Mouse (Mus musculus): ENCODE results near the gene Zfp341. TPM values are rescaled to one million over a fixed set of nuclear protein-coding genes. Genes with fewer than 3 reads are reported as not detected.

Gene Zfp341
- polyA plus RNA-seq, 1 experiment from 2014 or later = 1.3 TPM

- H3K27me3 ChIP-seq (ENCODE audit: control insufficient read depth, insufficient read depth, low read length) = no peaks in the 10 kb centered on the region
- H3K36me3 ChIP-seq (ENCODE audit: control insufficient read depth, insufficient read depth, low read length) = no peaks in the 10 kb centered on the region
- no peak overlapping the region for H3K9ac ChIP-seq (ENCODE audit: low read depth, low read length)
- no peak overlapping the region for H3K4me2 ChIP-seq (replicated peaks; ENCODE audit: low read depth, low read length)
- peaks cover 11% of the 10 kb centered on the region for H3K4me1 ChIP-seq (ENCODE audit: control insufficient read depth, insufficient read depth, low read length)
- WGBS = 73% methylated on average over 3 of the region's 3 CpGs
- no peak overlapping the region for H3K4me3 ChIP-seq (ENCODE audit: low read length)
- H3K27ac ChIP-seq (ENCODE audit: low read depth, low read length) = no peak overlapping the region
- ATAC-seq (ENCODE audit: low FRiP score, low TSS enrichment) = no peak
- H3K9me3 ChIP-seq (ENCODE audit: control insufficient read depth, low read length) = no peaks in the 10 kb centered on the region
Observed at GRCm38 (mm10) chr2:154601324-154601723, 11.8 kb upstream of the Zfp341 start.

GRCm38 (mm10) chr2:154603007-154603637 lies 10.0 kb upstream of the Zfp341 start:
- peak overlapping the region; percentile 72 for H3K4me2 ChIP-seq (replicated peaks; ENCODE audit: low read depth, low read length)
- peak overlapping the region; percentile 81 for H3K4me3 ChIP-seq (ENCODE audit: low read length)
- H3K27ac ChIP-seq (ENCODE audit: low read depth, low read length) = 0 out of 2 replicates have a peak overlapping the region, but pooled peaks have one; percentile 30
- H3K9ac ChIP-seq (ENCODE audit: low read depth, low read length) = peak overlapping the region; percentile 78
- H3K9me3 ChIP-seq (ENCODE audit: control insufficient read depth, low read length) = no peaks in the 10 kb centered on the region
- H3K27me3 ChIP-seq (ENCODE audit: control insufficient read depth, insufficient read depth, low read length) = no peaks in the 10 kb centered on the region
- H3K36me3 ChIP-seq (ENCODE audit: control insufficient read depth, insufficient read depth, low read length) = no peaks in the 10 kb centered on the region
- H3K4me1 ChIP-seq (ENCODE audit: control insufficient read depth, insufficient read depth, low read length) = peaks cover 11% of the 10 kb centered on the region
- ATAC-seq (ENCODE audit: low FRiP score, low TSS enrichment) = no peak
- WGBS = 18% methylated on average over 22 of the region's 22 CpGs

GRCm38 (mm10) chr2:154603638-154604153 lies 9.4 kb upstream of the Zfp341 start, which contains the start of gene Pxmp4:
Gene Pxmp4, minus strand, starts transcription at chr2:154603708.
- peak within 1 kb of the TSS; percentile 78 for H3K9ac ChIP-seq (ENCODE audit: low read depth, low read length)
- peak within 1 kb of the TSS; percentile 72 for H3K4me2 ChIP-seq (replicated peaks; ENCODE audit: low read depth, low read length)
- H3K27me3 ChIP-seq (ENCODE audit: control insufficient read depth, insufficient read depth, low read length) = no peaks in the 10 kb centered on the region
- peak; percentile 100 for ATAC-seq (ENCODE audit: low FRiP score, low TSS enrichment)
- peak within 1 kb of the TSS; percentile 81 for H3K4me3 ChIP-seq (ENCODE audit: low read length)
- peaks cover 11% of the 10 kb centered on the region for H3K4me1 ChIP-seq (ENCODE audit: control insufficient read depth, insufficient read depth, low read length)
- WGBS = under 1% methylated on average over 13 of the region's 13 CpGs
- no peaks in the 10 kb centered on the region for H3K36me3 ChIP-seq (ENCODE audit: control insufficient read depth, insufficient read depth, low read length)
- peak within 1 kb of the TSS; percentile 47; the same call in 1 of the 2 replicates for H3K27ac ChIP-seq (ENCODE audit: low read depth, low read length)
- no peaks in the 10 kb centered on the region for H3K9me3 ChIP-seq (ENCODE audit: control insufficient read depth, low read length)

- ATAC-seq (ENCODE audit: low FRiP score, low TSS enrichment) = no peak
- peak overlapping the region; percentile 47; the same call in 1 of the 2 replicates for H3K27ac ChIP-seq (ENCODE audit: low read depth, low read length)
- peak overlapping the region; percentile 42; the same call in 1 of the 2 replicates for H3K9ac ChIP-seq (ENCODE audit: low read depth, low read length)
- H3K9me3 ChIP-seq (ENCODE audit: control insufficient read depth, low read length) = no peaks in the 10 kb centered on the region
- no peaks in the 10 kb centered on the region for H3K27me3 ChIP-seq (ENCODE audit: control insufficient read depth, insufficient read depth, low read length)
- peak overlapping the region; percentile 81 for H3K4me3 ChIP-seq (ENCODE audit: low read length)
- no peaks in the 10 kb centered on the region for H3K36me3 ChIP-seq (ENCODE audit: control insufficient read depth, insufficient read depth, low read length)
- peak overlapping the region; percentile 64 for H3K4me2 ChIP-seq (replicated peaks; ENCODE audit: low read depth, low read length)
- 35% methylated on average over 7 of the region's 7 CpGs for WGBS
- peaks cover 11% of the 10 kb centered on the region for H3K4me1 ChIP-seq (ENCODE audit: control insufficient read depth, insufficient read depth, low read length)
Observed at GRCm38 (mm10) chr2:154604156-154604555, 8.9 kb upstream of the Zfp341 start.

- 77% methylated on average over 1 of the region's 1 CpGs for WGBS
- Histone ChIP-seq H3K27me3 (ENCODE audit: control insufficient read depth, insufficient read depth, low read length) (no peaks in the 10 kb centered on the region), H3K9me3 (ENCODE audit: control insufficient read depth, low read length) (no peaks in the 10 kb centered on the region), H3K36me3 (ENCODE audit: control insufficient read depth, insufficient read depth, low read length) (no peaks in the 10 kb centered on the region), H3K4me1 (ENCODE audit: control insufficient read depth, insufficient read depth, low read length) (peaks cover 11% of the 10 kb centered on the region), H3K4me3 (ENCODE audit: low read length) (no peak overlapping the region), H3K4me2 (replicated peaks; ENCODE audit: low read depth, low read length) (no peak overlapping the region), H3K9ac (ENCODE audit: low read depth, low read length) (no peak overlapping the region), H3K27ac (ENCODE audit: low read depth, low read length) (no peak overlapping the region)
- no peak for ATAC-seq (ENCODE audit: low FRiP score, low TSS enrichment)
Observed at GRCm38 (mm10) chr2:154606965-154607364, 6.1 kb upstream of the Zfp341 start.

GRCm38 (mm10) chr2:154609050-154609767 lies 3.9 kb upstream of the Zfp341 start:
- Histone ChIP-seq H3K27ac (ENCODE audit: low read depth, low read length) (no peak overlapping the region), H3K4me2 (replicated peaks; ENCODE audit: low read depth, low read length) (no peak overlapping the region), H3K9ac (ENCODE audit: low read depth, low read length) (no peak overlapping the region), H3K36me3 (ENCODE audit: control insufficient read depth, insufficient read depth, low read length) (no peaks in the 10 kb centered on the region), H3K4me1 (ENCODE audit: control insufficient read depth, insufficient read depth, low read length) (peaks cover 10% of the 10 kb centered on the region), H3K9me3 (ENCODE audit: control insufficient read depth, low read length) (no peaks in the 10 kb centered on the region), H3K4me3 (ENCODE audit: low read length) (no peak overlapping the region), H3K27me3 (ENCODE audit: control insufficient read depth, insufficient read depth, low read length) (no peaks in the 10 kb centered on the region)
- WGBS = 62% methylated on average over 10 of the region's 10 CpGs
- ATAC-seq (ENCODE audit: low FRiP score, low TSS enrichment) = no peak

- no peak overlapping the region for H3K4me3 ChIP-seq (ENCODE audit: low read length)
- ATAC-seq (ENCODE audit: low FRiP score, low TSS enrichment) = no peak
- no peaks in the 10 kb centered on the region for H3K27me3 ChIP-seq (ENCODE audit: control insufficient read depth, insufficient read depth, low read length)
- H3K36me3 ChIP-seq (ENCODE audit: control insufficient read depth, insufficient read depth, low read length) = no peaks in the 10 kb centered on the region
- peak overlapping the region; percentile 37; the same call in 1 of the 2 replicates for H3K27ac ChIP-seq (ENCODE audit: low read depth, low read length)
- H3K9ac ChIP-seq (ENCODE audit: low read depth, low read length) = no peak overlapping the region
- peaks cover 14% of the 10 kb centered on the region for H3K4me1 ChIP-seq (ENCODE audit: control insufficient read depth, insufficient read depth, low read length)
- WGBS = 64% methylated on average over 19 of the region's 19 CpGs
- no peak overlapping the region; the same call in 1 of the 2 replicates for H3K4me2 ChIP-seq (replicated peaks; ENCODE audit: low read depth, low read length)
- H3K9me3 ChIP-seq (ENCODE audit: control insufficient read depth, low read length) = no peaks in the 10 kb centered on the region
Observed at GRCm38 (mm10) chr2:154614841-154615576, 1.9 kb downstream of the Zfp341 start.

GRCm38 (mm10) chr2:154615674-154616073 lies 2.6 kb downstream of the Zfp341 start:
- Histone ChIP-seq H3K27me3 (ENCODE audit: control insufficient read depth, insufficient read depth, low read length) (no peaks in the 10 kb centered on the region), H3K9me3 (ENCODE audit: control insufficient read depth, low read length) (no peaks in the 10 kb centered on the region), H3K36me3 (ENCODE audit: control insufficient read depth, insufficient read depth, low read length) (no peaks in the 10 kb centered on the region), H3K4me2 (replicated peaks; ENCODE audit: low read depth, low read length) (no peak overlapping the region), H3K9ac (ENCODE audit: low read depth, low read length) (no peak overlapping the region), H3K4me1 (ENCODE audit: control insufficient read depth, insufficient read depth, low read length) (peaks cover 14% of the 10 kb centered on the region), H3K27ac (ENCODE audit: low read depth, low read length) (no peak overlapping the region), H3K4me3 (ENCODE audit: low read length) (no peak overlapping the region)
- ATAC-seq (ENCODE audit: low FRiP score, low TSS enrichment) = no peak
- WGBS = 84% methylated on average over 5 of the region's 5 CpGs
